Mouse (Mus musculus) ES-Bruce4 (cell line): ENCODE data around the gene Kcnq4. TPM values are rescaled to one million over a fixed set of nuclear protein-coding genes. Genes with fewer than 3 reads are reported as not detected.
A peak's percentile ranks its signal among the peaks of the same experiment; 100 is the strongest.

Experiments used
- H3K27ac ChIP-seq: 2 replicates; pipeline ENCODE4 v1.5.1; 2012; ENCODE audit warnings: low read length, inconsistent platforms; ENCODE audit not compliant: insufficient read depth
- H3K27me3 ChIP-seq: 2 replicates; pipeline ENCODE4 v1.6.1; 2012; ENCODE audit warnings: mild to moderate bottlenecking, low read length, inconsistent platforms; ENCODE audit not compliant: control insufficient read depth, poor library complexity, insufficient read depth, severe bottlenecking
- H3K36me3 ChIP-seq: 2 replicates; pipeline ENCODE4 v1.6.1; 2012; ENCODE audit warnings: inconsistent platforms, mild to moderate bottlenecking, low read length, moderate library complexity; ENCODE audit not compliant: control insufficient read depth, poor library complexity, insufficient read depth, severe bottlenecking
- H3K4me1 ChIP-seq: one replicate; pipeline ENCODE4 v1.8.1; 2011; ENCODE audit warnings: low read length; ENCODE audit not compliant: control insufficient read depth, insufficient read depth
- H3K4me3 ChIP-seq: 2 replicates; pipeline ENCODE4 v1.5.1; 2011; ENCODE audit warnings: low read depth, mild to moderate bottlenecking, low read length
- H3K9ac ChIP-seq: 2 replicates; pipeline ENCODE4 v1.6.1; 2012; ENCODE audit warnings: low read depth, mild to moderate bottlenecking, inconsistent platforms; ENCODE audit not compliant: poor library complexity, severe bottlenecking
- H3K9me3 ChIP-seq: replicated peaks from 2 replicates; pipeline ENCODE4 v1.6.1; 2012; ENCODE audit warnings: mild to moderate bottlenecking, low read length, inconsistent platforms; ENCODE audit not compliant: control insufficient read depth, poor library complexity, insufficient read depth, severe bottlenecking
- CTCF ChIP-seq: IDR thresholded peaks from one replicate; pipeline ENCODE4 v1.8.1; 2011; ENCODE audit warnings: low read depth, low read length
- EP300 ChIP-seq: IDR thresholded peaks from 2 replicates; pipeline ENCODE4 v1.6.1; 2011; ENCODE audit warnings: low read depth, low read length; ENCODE audit not compliant: insufficient read depth
- POLR2A ChIP-seq: IDR thresholded peaks from one replicate; pipeline ENCODE4 v1.8.1; 2011; ENCODE audit warnings: low read length; ENCODE audit not compliant: insufficient read depth
- polyA plus RNA-seq: library from polyadenylated mRNA; stranded (reverse); fragments of >200 nt; gene quantifications from 2 replicates; pipeline ENCODE4 v1.2.4, GENCODE M21; 2011; ENCODE audit warnings: low read depth; ENCODE audit not compliant: missing spikeins, insufficient read depth, insufficient read length

The Kcnq4 gene
- polyA plus RNA-seq, 1 experiment: 3.2 TPM

DNA sequence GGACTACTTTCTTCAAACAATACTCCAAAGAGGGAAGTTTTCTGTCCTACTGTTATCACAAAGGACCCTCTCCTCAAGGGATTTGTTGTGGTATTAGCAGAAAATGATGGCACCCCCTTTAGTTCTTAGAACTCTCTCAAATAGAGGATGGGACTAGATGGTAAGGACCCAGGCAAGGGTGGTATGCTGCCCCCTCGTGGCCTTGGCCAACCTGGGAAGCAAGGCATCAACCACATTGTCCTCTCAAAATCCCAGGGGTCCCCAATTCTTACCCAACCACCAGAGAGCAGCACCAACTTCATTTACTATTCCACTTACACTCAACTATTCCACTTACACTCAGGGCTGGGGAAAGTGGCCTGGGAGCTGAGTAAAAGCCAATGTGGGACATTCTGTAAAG, 6.9 kb upstream of the Kcnq4 start:
- no peak overlapping the region for H3K9ac ChIP-seq
- no peaks in the 10 kb centered on the region for H3K4me1 ChIP-seq
- no peak overlapping the region for H3K4me3 ChIP-seq
- peak overlapping the region; percentile 30; the same call in 1 of the 2 replicates for H3K27ac ChIP-seq
- peaks cover 10% of the 10 kb centered on the region; the same call in 1 of the 2 replicates for H3K36me3 ChIP-seq
- TF ChIP-seq CTCF (peak; percentile 89), POLR2A (no peak)
- H3K27me3 ChIP-seq: no peaks in the 10 kb centered on the region
- H3K9me3 ChIP-seq: no peaks in the 10 kb centered on the region

DNA sequence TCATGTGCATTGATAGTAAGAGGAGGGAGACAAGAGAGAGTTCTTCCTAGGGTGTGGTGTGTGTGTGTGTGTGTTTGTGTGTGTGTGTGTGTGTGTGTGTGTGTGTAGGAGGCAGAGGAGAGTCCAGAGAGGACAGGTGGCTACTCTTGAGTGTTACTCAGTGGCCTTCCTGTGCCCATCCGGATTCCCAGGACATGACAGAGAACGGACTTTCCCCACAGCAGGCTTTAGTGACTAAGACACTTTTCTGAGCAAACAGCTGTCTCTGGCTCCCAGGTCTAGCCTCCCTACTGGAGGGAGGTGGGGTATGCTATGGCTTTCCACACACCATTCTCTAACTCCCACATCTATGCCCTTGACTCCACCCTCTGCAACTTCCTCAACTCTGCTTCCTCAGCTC, 1.2 kb upstream of the Kcnq4 start:
- H3K9ac ChIP-seq: no peak overlapping the region
- no peak overlapping the region for H3K27ac ChIP-seq
- peaks cover 8% of the 10 kb centered on the region for H3K27me3 ChIP-seq
- TF ChIP-seq EP300 (no peak), CTCF (no peak), POLR2A (no peak)
- H3K9me3 ChIP-seq: no peaks in the 10 kb centered on the region
- H3K4me1 ChIP-seq: peaks cover 2% of the 10 kb centered on the region
- no peaks in the 10 kb centered on the region for H3K36me3 ChIP-seq
- no peak overlapping the region for H3K4me3 ChIP-seq

- Histone ChIP-seq H3K36me3 (no peaks in the 10 kb centered on the region), H3K9ac (peak overlapping the region; percentile 81), H3K4me1 (peaks cover 2% of the 10 kb centered on the region), H3K9me3 (no peaks in the 10 kb centered on the region), H3K27ac (no peak overlapping the region), H3K4me3 (peak overlapping the region; percentile 75), H3K27me3 (peaks cover 8% of the 10 kb centered on the region)
- TF ChIP-seq CTCF (no peak), EP300 (no peak), POLR2A (no peak)
These were observed 1.1 kb downstream of the Kcnq4 start for GRCm38 (mm10) chr4:120747243-120747792.

GRCm38 (mm10) chr4:120746552-120747150, 1.8 kb downstream of the Kcnq4 start:
- no peak for TF ChIP-seq POLR2A
- TF ChIP-seq CTCF: no peak
- no peak for TF ChIP-seq EP300
- Histone ChIP-seq H3K9ac (peak overlapping the region; percentile 81), H3K36me3 (no peaks in the 10 kb centered on the region), H3K4me1 (peaks cover 2% of the 10 kb centered on the region), H3K9me3 (no peaks in the 10 kb centered on the region), H3K4me3 (peak overlapping the region; percentile 57), H3K27ac (no peak overlapping the region), H3K27me3 (peaks cover 8% of the 10 kb centered on the region)

- TF ChIP-seq CTCF: no peak
- TF ChIP-seq EP300: no peak
- TF ChIP-seq POLR2A: no peak
- no peaks in the 10 kb centered on the region for H3K9me3 ChIP-seq
- H3K27ac ChIP-seq: no peak overlapping the region
- H3K4me3 ChIP-seq: peak overlapping the region; percentile 57; the same call in 1 of the 2 replicates
- no peaks in the 10 kb centered on the region for H3K36me3 ChIP-seq
- H3K9ac ChIP-seq: no peak overlapping the region
- peaks cover 8% of the 10 kb centered on the region for H3K27me3 ChIP-seq
- H3K4me1 ChIP-seq: peaks cover 2% of the 10 kb centered on the region
These were observed 2.5 kb downstream of the Kcnq4 start for GRCm38 (mm10) chr4:120745731-120746551.

DNA sequence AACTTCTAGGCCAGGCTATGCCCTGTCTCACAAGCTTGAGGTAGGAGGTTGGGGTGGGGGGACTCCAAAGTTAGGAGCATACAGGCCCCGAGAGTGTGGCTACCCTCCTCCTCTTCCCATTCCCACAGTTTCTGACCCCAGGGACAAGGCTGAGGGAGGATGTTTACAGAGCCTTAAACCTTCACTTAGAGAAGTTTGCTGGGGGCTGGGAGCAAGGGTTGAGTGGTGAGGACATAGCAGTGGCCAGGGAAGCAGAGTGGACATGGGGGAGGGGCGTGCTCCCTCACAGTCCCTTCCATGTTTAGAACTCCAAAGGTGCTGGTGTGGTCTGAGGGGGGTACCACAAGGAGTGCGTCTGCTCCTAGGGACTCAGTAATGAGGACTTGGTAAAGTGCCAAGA, 4.8 kb downstream of the Kcnq4 start:
- no peaks in the 10 kb centered on the region for H3K36me3 ChIP-seq
- H3K27ac ChIP-seq: no peak overlapping the region
- no peaks in the 10 kb centered on the region for H3K4me1 ChIP-seq
- TF ChIP-seq EP300 (no peak), CTCF (no peak), POLR2A (no peak)
- H3K4me3 ChIP-seq: no peak overlapping the region
- no peak overlapping the region for H3K9ac ChIP-seq
- H3K27me3 ChIP-seq: peaks cover 5% of the 10 kb centered on the region
- no peaks in the 10 kb centered on the region for H3K9me3 ChIP-seq
